Mouse (Mus musculus) kidney, adult 9 months (tissue): ENCODE results near the gene Mynn.
A peak's percentile ranks its signal among the peaks of the same experiment; 100 is the strongest.
"Not testable (repeated sequence)": the region's sequence is repeated elsewhere in the genome, so short reads cannot be mapped to it uniquely, and the experiment has no call there.

Experiments used
- DNase-seq: peaks from one replicate; pipeline ENCODE4 v3.0.0; 2022

The Mynn gene

GRCm38 (mm10) chr3:30602065-30602739 is at the start of gene Mynn:
Gene Mynn (plus strand): TSS chr3:30602065.
- DNase-seq, result peak; percentile 98

GRCm38 (mm10) chr3:30553741-30554140 is 48.1 kb upstream of the Mynn start:
- DNase-seq, result peak; percentile 49

- DNase-seq, result peak; percentile 11
Observed at GRCm38 (mm10) chr3:30560677-30561314, 41.1 kb upstream of the Mynn start.

- DNase-seq, result not testable (repeated sequence)
Observed at GRCm38 (mm10) chr3:30566333-30566732, 35.5 kb upstream of the Mynn start.

- no peak for DNase-seq
Observed at GRCm38 (mm10) chr3:30573549-30573948, 28.3 kb upstream of the Mynn start.

- no peak for DNase-seq
Observed at GRCm38 (mm10) chr3:30588865-30589264, 13.0 kb upstream of the Mynn start.

- DNase-seq, result peak; percentile 91
Observed at GRCm38 (mm10) chr3:30592418-30592853, 9.4 kb upstream of the Mynn start.

GRCm38 (mm10) chr3:30593719-30594485 is 8.0 kb upstream of the Mynn start:
- peak; percentile 58 for DNase-seq

- peak; percentile 55 for DNase-seq
Observed at GRCm38 (mm10) chr3:30595111-30595832, 6.6 kb upstream of the Mynn start.

- no peak for DNase-seq
Observed at GRCm38 (mm10) chr3:30597271-30597670, 4.6 kb upstream of the Mynn start.

- DNase-seq, result no peak
Observed at GRCm38 (mm10) chr3:30599711-30600545, 1.9 kb upstream of the Mynn start, which contains the start of gene Actrt3. Gene Actrt3 (minus strand): TSS chr3:30599939.

- DNase-seq, result no peak
Observed at GRCm38 (mm10) chr3:30600717-30601116, 1.1 kb upstream of the Mynn start.

- peak; percentile 96 for DNase-seq
Observed at GRCm38 (mm10) chr3:30601175-30601574, 690 bp upstream of the Mynn start.

GRCm38 (mm10) chr3:30601610-30602064 is 228 bp upstream of the Mynn start:
- DNase-seq, result no peak

GRCm38 (mm10) chr3:30602740-30603098 is 854 bp downstream of the Mynn start:
- DNase-seq, result peak; percentile 93

GRCm38 (mm10) chr3:30603256-30603655 is 1.4 kb downstream of the Mynn start:
- DNase-seq, result no peak

- peak; percentile 41 for DNase-seq
Observed at GRCm38 (mm10) chr3:30608999-30609398, 7.1 kb downstream of the Mynn start.

- DNase-seq, result no peak
Observed at GRCm38 (mm10) chr3:30610930-30611329, 9.1 kb downstream of the Mynn start.

- DNase-seq, result no peak
Observed at GRCm38 (mm10) chr3:30620132-30620531, 18.3 kb downstream of the Mynn start.

GRCm38 (mm10) chr3:30633681-30634080 is 31.8 kb downstream of the Mynn start:
- DNase-seq, result no peak

GRCm38 (mm10) chr3:30635629-30636028 is 33.8 kb downstream of the Mynn start:
- no peak for DNase-seq

GRCm38 (mm10) chr3:30644207-30644606 is 42.3 kb downstream of the Mynn start, which contains the start of gene Lrriq4:
Gene Lrriq4 (plus strand): TSS chr3:30644507.
- DNase-seq, result no peak
